Mouse (Mus musculus): ENCODE results near the gene Bcas1. TPM values are rescaled to one million over a fixed set of nuclear protein-coding genes. Genes with fewer than 3 reads are reported as not detected.

Gene Bcas1
- total and polyA plus RNA-seq, 3 experiments, result 0.13 to 0.35 TPM; not detected in 1

DNA sequence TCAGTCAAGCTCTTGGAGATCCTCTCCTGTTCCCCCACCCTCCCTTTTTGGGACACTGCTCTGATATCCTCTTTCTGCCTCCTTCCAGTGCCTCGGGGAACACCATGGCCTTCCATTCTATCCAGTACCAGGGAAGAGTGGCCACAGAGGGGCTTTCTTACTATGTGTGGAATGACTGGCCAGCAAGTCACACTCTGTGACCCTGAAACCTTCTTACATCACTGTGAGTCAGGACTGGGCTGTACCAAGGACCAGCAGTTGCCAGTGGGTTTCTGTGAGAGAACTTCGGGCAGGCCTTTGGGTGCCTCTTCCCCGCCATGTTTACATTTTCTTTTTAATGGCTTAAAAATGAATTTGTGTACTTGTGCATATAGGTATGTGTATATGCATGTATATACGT is 75.4 kb downstream of the Bcas1 start:
- H3K79me2 ChIP-seq (ENCODE audit: control insufficient read depth, insufficient read depth, low read length, poor library complexity), result no peaks in the 10 kb centered on the region
- H3K27ac ChIP-seq (ENCODE audit: control insufficient read depth, low read depth, low read length), result no peak overlapping the region
- H3K9me3 ChIP-seq (replicated peaks; ENCODE audit: insufficient read depth, low read length), result no peaks in the 10 kb centered on the region
- DNase-seq (ENCODE audit: low read depth, low spot score), result no peak
- H3K4me3 ChIP-seq (ENCODE audit: control insufficient read depth in 1 of 2, insufficient read depth in 1 of 2, low read depth in 2 of 2, low read length in 2 of 2), result no peak overlapping the region
- TF ChIP-seq TBP (IDR thresholded peaks at IDR 0.05; ENCODE audit: low read depth, low read length) (no peak), HCFC1 (IDR thresholded peaks at IDR 0.05; ENCODE audit: low read depth, low read length) (no peak), POLR2AphosphoS5 (IDR thresholded peaks at IDR 0.05; ENCODE audit: borderline replicate concordance, low read depth, low read length) (no peak), UBTF (IDR thresholded peaks at IDR 0.05; ENCODE audit: borderline replicate concordance, insufficient read depth, low read depth, low read length) (no peak), CHD2 (IDR thresholded peaks at IDR 0.05; ENCODE audit: low read length) (no peak), NELFE (IDR thresholded peaks at IDR 0.05; ENCODE audit: low read depth, low read length) (no peak), USF1 (IDR thresholded peaks at IDR 0.05; ENCODE audit: low read depth, low read length) (no peak), CHD1 (IDR thresholded peaks at IDR 0.05; ENCODE audit: low read depth, low read length) (no peak), MEF2A (IDR thresholded peaks at IDR 0.05; ENCODE audit: extremely low read depth, insufficient replicate concordance, low read depth, low read length, poor library complexity, severe bottlenecking) (no peak), GATA1 (IDR thresholded peaks at IDR 0.05; ENCODE audit: low read depth, low read length) (no peak), CTCF (IDR thresholded peaks at IDR 0.05 in 2 of 3, conservative IDR thresholded peaks at IDR 0.05 in 1 of 3; ENCODE audit: control insufficient read depth in 1 of 3, insufficient read depth in 1 of 3, low read depth in 2 of 3, low read length in 3 of 3, poor library complexity in 1 of 3, severe bottlenecking in 1 of 3) (no peak), ZKSCAN1 (IDR thresholded peaks at IDR 0.05; ENCODE audit: low read depth, low read length) (no peak), EP300 (IDR thresholded peaks at IDR 0.05; ENCODE audit: low read depth in 1 of 2, low read length in 2 of 2) (no peak)
- H3K4me1 ChIP-seq (ENCODE audit: control insufficient read depth in 1 of 2, insufficient read depth in 2 of 2, low read length in 2 of 2), result no peaks in the 10 kb centered on the region; a peak in 1 of 4 replicates
- no peaks in the 10 kb centered on the region for H3K27me3 ChIP-seq (ENCODE audit: control insufficient read depth in 1 of 2, insufficient read depth in 2 of 2, low read length in 2 of 2)
- H3K36me3 ChIP-seq (ENCODE audit: control insufficient read depth in 1 of 2, insufficient read depth in 2 of 2, low read length in 2 of 2), result no peaks in the 10 kb centered on the region; a peak in 1 of 4 replicates
- H3K9ac ChIP-seq (ENCODE audit: control insufficient read depth, low read depth, low read length, poor library complexity, severe bottlenecking), result no peak overlapping the region

DNA sequence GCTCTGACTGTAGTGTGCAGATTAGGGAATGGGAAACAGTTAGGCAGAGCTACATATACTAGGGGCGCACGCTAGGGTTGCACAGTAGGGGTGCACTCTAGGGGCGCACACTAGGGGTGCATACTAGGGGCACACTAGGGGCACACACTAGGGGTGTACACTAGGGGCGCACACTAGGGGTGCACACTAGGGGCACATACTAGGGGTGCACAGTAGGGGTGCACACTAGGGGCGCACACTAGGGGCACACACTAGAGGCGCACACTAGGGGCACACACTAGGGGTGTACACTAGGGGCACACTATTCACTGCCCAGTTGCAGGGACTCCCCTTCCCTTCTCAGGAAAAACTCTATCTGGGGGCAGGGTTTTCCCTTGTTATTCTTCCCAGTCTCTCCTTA is 75.8 kb downstream of the Bcas1 start:
- H3K9ac ChIP-seq (ENCODE audit: control insufficient read depth, low read depth, low read length, poor library complexity, severe bottlenecking), result no peak overlapping the region
- H3K4me3 ChIP-seq (ENCODE audit: control insufficient read depth in 1 of 2, insufficient read depth in 1 of 2, low read depth in 2 of 2, low read length in 2 of 2), result no peak overlapping the region
- TF ChIP-seq GATA1 (IDR thresholded peaks at IDR 0.05; ENCODE audit: low read depth, low read length), result no peak
- peak; percentile 91 for TF ChIP-seq ZKSCAN1 (IDR thresholded peaks at IDR 0.05; ENCODE audit: low read depth, low read length)
- no peaks in the 10 kb centered on the region; a peak in 1 of 4 replicates for H3K36me3 ChIP-seq (ENCODE audit: control insufficient read depth in 1 of 2, insufficient read depth in 2 of 2, low read length in 2 of 2)
- no peak overlapping the region for H3K27ac ChIP-seq (ENCODE audit: control insufficient read depth, low read depth, low read length)
- no peaks in the 10 kb centered on the region for H3K9me3 ChIP-seq (replicated peaks; ENCODE audit: insufficient read depth, low read length)
- DNase-seq (ENCODE audit: low read depth, low spot score), result no peak
- H3K27me3 ChIP-seq (ENCODE audit: control insufficient read depth in 1 of 2, insufficient read depth in 2 of 2, low read length in 2 of 2), result no peaks in the 10 kb centered on the region
- no peaks in the 10 kb centered on the region for H3K79me2 ChIP-seq (ENCODE audit: control insufficient read depth, insufficient read depth, low read length, poor library complexity)
- H3K4me1 ChIP-seq (ENCODE audit: control insufficient read depth in 1 of 2, insufficient read depth in 2 of 2, low read length in 2 of 2), result no peaks in the 10 kb centered on the region; a peak in 1 of 4 replicates

DNA sequence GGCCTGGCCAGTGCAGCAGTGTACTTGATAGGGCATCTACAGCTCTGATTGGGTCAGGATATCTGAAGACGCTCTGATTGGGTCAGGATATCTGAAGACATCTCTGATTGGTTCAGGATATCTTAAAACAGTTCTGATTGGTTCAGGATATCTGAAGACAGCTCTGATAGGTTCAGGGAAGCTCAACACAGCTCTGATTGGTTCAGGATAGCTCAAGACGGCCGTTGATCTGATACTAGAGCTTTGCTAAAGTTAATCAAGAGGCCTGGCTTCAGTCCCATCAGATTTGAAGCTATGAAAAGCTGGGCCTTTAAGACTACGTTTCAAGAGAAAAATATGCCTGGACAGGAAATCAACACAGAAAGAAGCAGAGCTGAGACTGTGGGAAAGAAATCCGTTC is 77.9 kb downstream of the Bcas1 start:
- Histone ChIP-seq H3K36me3 (ENCODE audit: control insufficient read depth in 1 of 2, insufficient read depth in 2 of 2, low read length in 2 of 2) (no peaks in the 10 kb centered on the region; a peak in 1 of 4 replicates), H3K4me1 (ENCODE audit: control insufficient read depth in 1 of 2, insufficient read depth in 2 of 2, low read length in 2 of 2) (no peaks in the 10 kb centered on the region; a peak in 1 of 4 replicates), H3K4me3 (ENCODE audit: control insufficient read depth in 1 of 2, insufficient read depth in 1 of 2, low read depth in 2 of 2, low read length in 2 of 2) (no peak overlapping the region), H3K9me3 (replicated peaks; ENCODE audit: insufficient read depth, low read length) (no peaks in the 10 kb centered on the region), H3K27ac (ENCODE audit: control insufficient read depth, low read depth, low read length) (no peak overlapping the region), H3K27me3 (ENCODE audit: control insufficient read depth in 1 of 2, insufficient read depth in 2 of 2, low read length in 2 of 2) (no peaks in the 10 kb centered on the region), H3K79me2 (ENCODE audit: control insufficient read depth, insufficient read depth, low read length, poor library complexity) (no peaks in the 10 kb centered on the region), H3K9ac (ENCODE audit: control insufficient read depth, low read depth, low read length, poor library complexity, severe bottlenecking) (no peak overlapping the region)
- TF ChIP-seq ZMIZ1 (IDR thresholded peaks at IDR 0.05; ENCODE audit: low read depth, low read length) (no peak), GATA1 (IDR thresholded peaks at IDR 0.05; ENCODE audit: low read depth, low read length) (peak; percentile 44; the same call in 1 of the 2 replicates), CTCF (IDR thresholded peaks at IDR 0.05 in 2 of 3, conservative IDR thresholded peaks at IDR 0.05 in 1 of 3; ENCODE audit: control insufficient read depth in 1 of 3, insufficient read depth in 1 of 3, low read depth in 2 of 3, low read length in 3 of 3, poor library complexity in 1 of 3, severe bottlenecking in 1 of 3) (no peak)
- DNase-seq (ENCODE audit: low read depth, low spot score), result peak; percentile 24

Data from MEL (cell line).